Mouse (Mus musculus) neural tube, embryonic 14.5 days (tissue): Measurements from ENCODE around the gene N4bp2. TPM values are rescaled to one million over a fixed set of nuclear protein-coding genes. Genes with fewer than 3 reads are reported as not detected.

Source experiments
- ATAC-seq: fragments of 200-750 bp; cut with Nextera tagmentation; 2 replicates; pipeline ENCODE4 v1.8.0; 2017; ENCODE audit warnings: low read depth, mild to moderate bottlenecking, moderate TSS enrichment, moderate library complexity
- H3K27ac ChIP-seq: fragments of 300-500 bp; sonication (generic); 2 replicates; pipeline ENCODE4 v1.5.1; 2014; ENCODE audit warnings: low read depth, mild to moderate bottlenecking, control low read depth, low read length, moderate library complexity, mixed read lengths
- H3K27me3 ChIP-seq: fragments of 300-500 bp; sonication (generic); 2 replicates; pipeline ENCODE4 v1.6.1; 2014; ENCODE audit warnings: low read length; ENCODE audit not compliant: control insufficient read depth, insufficient read depth
- H3K36me3 ChIP-seq: fragments of 300-500 bp; sonication (generic); 2 replicates; pipeline ENCODE4 v1.6.1; 2014; ENCODE audit warnings: low read length, mixed read lengths; ENCODE audit not compliant: control insufficient read depth, insufficient read depth
- H3K4me1 ChIP-seq: fragments of 300-500 bp; sonication (generic); 2 replicates; pipeline ENCODE4 v1.6.1; 2014; ENCODE audit warnings: low read length; ENCODE audit not compliant: control insufficient read depth, insufficient read depth
- H3K4me2 ChIP-seq: fragments of 300-500 bp; sonication (generic); 2 replicates; pipeline ENCODE4 v1.6.1; 2014; ENCODE audit warnings: mild to moderate bottlenecking, low read depth, low read length, control low read depth
- H3K4me3 ChIP-seq: fragments of 300-500 bp; sonication (generic); 2 replicates; pipeline ENCODE4 v1.5.1; 2014; ENCODE audit warnings: low read depth, low read length, control low read depth, mixed read lengths
- H3K9ac ChIP-seq: fragments of 300-500 bp; sonication (generic); replicated peaks from 2 replicates; pipeline ENCODE4 v1.6.1; 2014; ENCODE audit warnings: low read depth, mild to moderate bottlenecking, control low read depth, low read length, mixed read lengths
- H3K9me3 ChIP-seq: fragments of 300-500 bp; sonication (generic); 2 replicates; pipeline ENCODE4 v1.6.1; 2016; ENCODE audit warnings: low read length; ENCODE audit not compliant: control insufficient read depth
- WGBS: fragments of 180-500 bp; shearing (Covaris S2); extraction: QIAGEN DNeasy Blood & Tissue Kit; methylation state at CpG from one replicate; pipeline ENCODE4 v1.1.7; 2014; 5-methylcytosine and 5-hydroxymethylcytosine counted together
- polyA plus RNA-seq: library from polyadenylated mRNA; unstranded; fragments of >200 nt; fragmentation: Nextera tagmentation; extraction: Ambion mirVana; gene quantifications from 2 replicates; pipeline ENCODE4 v1.2.1, GENCODE M21; 2014

Gene N4bp2
- polyA plus RNA-seq, 1 experiment from 2014 or later = 29.0 TPM

DNA sequence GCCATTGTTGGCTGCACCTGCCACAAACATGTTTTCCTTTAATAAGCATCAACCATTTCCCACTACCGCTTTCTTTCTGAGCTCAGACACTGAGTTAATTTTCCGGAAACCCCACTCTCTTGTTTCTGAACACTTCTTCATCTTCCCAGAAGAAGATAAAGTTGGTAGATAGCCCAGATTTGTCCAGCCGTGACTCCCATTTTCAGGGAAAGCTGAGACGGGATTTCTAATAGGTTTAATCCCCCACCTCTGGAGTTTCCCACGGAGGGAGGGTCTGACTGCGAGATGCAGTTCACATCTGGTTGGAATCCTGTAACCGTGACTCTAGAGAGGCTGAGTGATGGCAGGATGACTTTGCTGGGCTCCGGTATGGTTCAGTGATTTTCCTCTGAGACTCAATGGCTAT is 91.5 kb downstream of the N4bp2 start:
- H3K27me3 ChIP-seq = no peaks in the 10 kb centered on the region
- H3K9ac ChIP-seq = no peak overlapping the region
- no peak overlapping the region for H3K4me3 ChIP-seq
- ATAC-seq = no peak
- WGBS = 71% methylated on average over 8 of the region's 8 CpGs
- no peak overlapping the region for H3K4me2 ChIP-seq
- no peaks in the 10 kb centered on the region for H3K36me3 ChIP-seq
- H3K9me3 ChIP-seq = no peaks in the 10 kb centered on the region
- H3K27ac ChIP-seq = no peak overlapping the region
- H3K4me1 ChIP-seq = no peaks in the 10 kb centered on the region

DNA sequence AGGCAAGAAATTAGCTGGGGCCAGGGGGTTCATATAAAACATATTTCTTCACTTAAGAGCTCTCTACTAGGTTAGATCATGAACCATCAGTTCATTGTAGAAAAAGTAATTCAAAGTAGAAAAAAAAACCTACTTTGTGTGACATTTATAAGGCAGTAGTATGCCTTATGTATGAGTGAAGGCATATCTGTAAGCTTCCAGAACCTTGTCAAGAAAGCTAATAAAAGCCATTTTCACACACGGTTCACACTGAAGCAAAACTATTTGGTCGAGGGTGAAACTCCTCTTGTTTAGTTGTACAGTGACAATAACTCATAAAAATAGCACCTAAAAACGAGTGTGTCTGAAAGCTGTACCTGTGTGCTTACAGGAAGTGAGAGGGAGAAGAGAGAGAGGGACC is 92.2 kb downstream of the N4bp2 start:
- Histone ChIP-seq H3K36me3 (no peaks in the 10 kb centered on the region), H3K9me3 (no peaks in the 10 kb centered on the region), H3K9ac (no peak overlapping the region), H3K4me2 (no peak overlapping the region), H3K4me1 (no peaks in the 10 kb centered on the region), H3K4me3 (no peak overlapping the region), H3K27me3 (no peaks in the 10 kb centered on the region), H3K27ac (no peak overlapping the region)
- WGBS = 69% methylated on average over 3 of the region's 3 CpGs
- ATAC-seq = no peak

DNA sequence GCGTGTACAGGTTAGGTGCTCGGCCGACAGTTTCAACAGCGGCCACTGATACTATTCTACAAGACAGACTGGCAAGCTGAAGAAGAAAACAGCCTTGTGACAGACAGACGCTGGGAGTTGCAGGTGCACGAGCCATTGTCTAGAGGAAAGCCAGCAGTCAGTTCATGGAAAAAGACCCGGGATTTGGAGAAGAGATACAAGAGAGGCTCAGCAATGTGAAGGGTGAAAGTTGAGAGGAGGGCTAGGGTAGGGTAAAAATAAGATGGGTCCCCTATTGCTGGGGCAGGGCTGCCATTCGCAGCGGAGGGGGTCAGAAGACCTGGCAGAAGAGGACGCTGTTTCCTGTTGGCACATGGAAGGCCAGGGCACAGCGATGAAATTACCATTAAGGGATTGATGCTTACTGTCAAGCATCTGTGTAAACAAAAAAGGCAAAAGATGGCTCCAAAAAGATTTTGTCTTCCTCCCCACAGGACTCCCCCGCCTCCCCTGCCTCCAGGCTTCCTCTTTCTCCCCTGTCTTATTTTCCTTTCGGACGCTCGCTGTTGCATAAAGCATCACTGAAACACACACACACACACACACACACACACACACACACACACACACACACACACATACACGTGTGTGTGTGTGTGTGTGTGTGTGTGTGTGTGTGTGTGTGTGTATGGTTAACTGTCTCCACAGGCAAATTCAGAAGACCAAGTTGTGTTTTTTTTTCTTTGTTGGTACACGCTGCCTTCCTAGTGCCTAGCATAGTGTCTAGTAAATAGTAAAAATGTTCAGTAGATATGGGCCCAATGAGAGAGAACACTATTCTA is 93.5 kb downstream of the N4bp2 start:
- H3K4me2 ChIP-seq = no peak overlapping the region
- WGBS = 89% methylated on average over 17 of the region's 17 CpGs
- ATAC-seq = no peak
- H3K4me1 ChIP-seq = no peaks in the 10 kb centered on the region
- H3K36me3 ChIP-seq = no peaks in the 10 kb centered on the region
- no peaks in the 10 kb centered on the region for H3K9me3 ChIP-seq
- no peak overlapping the region for H3K27ac ChIP-seq
- H3K4me3 ChIP-seq = no peak overlapping the region
- H3K27me3 ChIP-seq = no peaks in the 10 kb centered on the region
- H3K9ac ChIP-seq = no peak overlapping the region

DNA sequence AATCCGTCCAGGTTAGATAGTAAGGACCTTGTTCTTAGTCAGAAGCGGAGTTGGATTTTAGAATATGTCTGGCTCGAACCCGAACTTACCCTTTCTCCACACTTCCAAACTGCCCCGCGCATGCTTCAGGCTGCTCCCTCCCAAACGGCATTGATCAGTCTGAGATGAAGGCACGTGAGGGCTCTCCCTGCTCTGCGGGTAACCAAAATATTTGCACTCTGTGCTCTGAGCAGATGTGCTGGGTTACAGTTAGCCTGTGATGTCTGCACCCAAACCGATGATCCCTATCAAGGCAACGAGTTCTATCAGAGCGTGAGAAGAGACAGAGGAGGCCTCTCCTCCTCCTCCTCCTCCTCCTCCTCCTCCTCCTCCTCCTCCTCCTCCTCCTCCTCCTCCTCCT is 94.6 kb downstream of the N4bp2 start:
- ATAC-seq = no peak
- 89% methylated on average over 12 of the region's 12 CpGs for WGBS
- H3K9me3 ChIP-seq = no peaks in the 10 kb centered on the region
- no peaks in the 10 kb centered on the region for H3K27me3 ChIP-seq
- no peak overlapping the region for H3K9ac ChIP-seq
- no peaks in the 10 kb centered on the region for H3K4me1 ChIP-seq
- H3K4me2 ChIP-seq = no peak overlapping the region
- no peak overlapping the region for H3K27ac ChIP-seq
- H3K4me3 ChIP-seq = no peak overlapping the region
- no peaks in the 10 kb centered on the region for H3K36me3 ChIP-seq

DNA sequence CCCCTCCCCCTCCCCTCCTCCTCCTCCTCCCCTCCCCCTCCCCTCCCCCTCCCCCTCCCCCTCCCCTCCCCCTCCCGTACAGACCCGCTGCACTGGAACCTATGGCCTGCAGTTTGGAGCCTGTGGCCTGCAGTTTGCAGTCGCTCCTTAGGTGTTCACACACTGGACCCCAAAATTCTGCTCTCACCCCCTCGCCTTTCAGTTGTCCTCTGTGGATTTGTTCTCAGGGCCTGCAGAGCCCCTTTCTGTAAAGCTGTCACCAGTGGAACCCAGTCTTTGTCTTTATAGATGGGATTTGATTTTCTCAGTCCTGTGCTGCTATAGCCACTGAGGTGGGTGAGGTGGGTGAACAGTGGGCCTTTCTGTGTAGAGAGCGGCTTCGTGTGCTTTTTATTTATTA is 95.0 kb downstream of the N4bp2 start:
- ATAC-seq = no peak
- Histone ChIP-seq H3K9ac (no peak overlapping the region), H3K4me2 (no peak overlapping the region), H3K27ac (no peak overlapping the region), H3K4me3 (no peak overlapping the region), H3K4me1 (no peaks in the 10 kb centered on the region), H3K27me3 (no peaks in the 10 kb centered on the region), H3K9me3 (no peaks in the 10 kb centered on the region), H3K36me3 (no peaks in the 10 kb centered on the region)
- WGBS = 88% methylated on average over 4 of the region's 6 CpGs

DNA sequence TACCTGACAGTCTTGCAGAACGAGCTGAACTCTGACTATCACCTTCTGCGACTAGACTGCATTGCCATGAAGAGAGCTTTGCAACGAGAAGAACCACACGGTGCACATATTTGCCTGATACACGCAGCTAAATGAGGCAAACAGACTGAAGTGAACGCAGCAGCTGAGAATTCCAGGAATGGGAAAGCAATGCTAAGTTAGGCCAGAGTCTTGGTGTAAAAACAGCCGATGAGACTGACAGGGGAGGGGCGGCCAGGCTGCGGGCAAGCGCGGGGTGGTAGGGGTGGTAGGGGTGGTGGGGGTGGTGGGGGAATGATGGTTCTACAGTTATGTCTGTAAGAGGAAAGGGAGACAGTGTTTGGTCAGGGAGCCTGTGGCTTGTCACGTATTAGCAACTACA is 95.6 kb downstream of the N4bp2 start:
- no peak for ATAC-seq
- WGBS = 81% methylated on average over 12 of the region's 12 CpGs
- H3K27ac ChIP-seq = no peak overlapping the region

DNA sequence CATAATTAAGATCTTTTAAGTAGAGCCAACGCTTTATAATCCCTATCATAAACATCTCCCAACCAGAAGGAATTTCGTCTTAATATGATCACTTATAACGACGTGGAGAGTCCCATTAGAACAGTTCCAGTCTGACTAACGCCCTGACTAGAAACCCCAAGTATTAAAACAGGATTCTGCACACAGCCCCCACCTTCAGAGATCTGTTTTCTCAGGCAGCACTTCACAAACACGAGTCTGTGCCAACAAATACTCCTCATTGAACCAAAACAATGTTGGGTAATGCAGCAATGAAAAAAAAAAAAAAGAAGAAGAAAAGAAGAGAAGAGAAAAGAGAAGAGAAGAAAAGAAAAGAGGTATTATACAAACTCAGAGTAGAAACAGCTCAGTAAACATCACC is 96.1 kb downstream of the N4bp2 start:
- Histone ChIP-seq H3K36me3 (no peaks in the 10 kb centered on the region), H3K4me1 (no peaks in the 10 kb centered on the region), H3K9me3 (no peaks in the 10 kb centered on the region), H3K27me3 (no peaks in the 10 kb centered on the region), H3K9ac (no peak overlapping the region), H3K27ac (no peak overlapping the region), H3K4me3 (no peak overlapping the region), H3K4me2 (no peak overlapping the region)
- WGBS = 70% methylated on average over 6 of the region's 6 CpGs
- no peak for ATAC-seq

More for the DNA sequence above, 95.6 kb downstream of the N4bp2 start:
- no peak overlapping the region for H3K4me2 ChIP-seq
- H3K4me3 ChIP-seq = no peak overlapping the region
- no peaks in the 10 kb centered on the region for H3K9me3 ChIP-seq
- H3K9ac ChIP-seq = no peak overlapping the region
- no peaks in the 10 kb centered on the region for H3K4me1 ChIP-seq
- no peaks in the 10 kb centered on the region for H3K27me3 ChIP-seq
- H3K36me3 ChIP-seq = no peaks in the 10 kb centered on the region

DNA sequence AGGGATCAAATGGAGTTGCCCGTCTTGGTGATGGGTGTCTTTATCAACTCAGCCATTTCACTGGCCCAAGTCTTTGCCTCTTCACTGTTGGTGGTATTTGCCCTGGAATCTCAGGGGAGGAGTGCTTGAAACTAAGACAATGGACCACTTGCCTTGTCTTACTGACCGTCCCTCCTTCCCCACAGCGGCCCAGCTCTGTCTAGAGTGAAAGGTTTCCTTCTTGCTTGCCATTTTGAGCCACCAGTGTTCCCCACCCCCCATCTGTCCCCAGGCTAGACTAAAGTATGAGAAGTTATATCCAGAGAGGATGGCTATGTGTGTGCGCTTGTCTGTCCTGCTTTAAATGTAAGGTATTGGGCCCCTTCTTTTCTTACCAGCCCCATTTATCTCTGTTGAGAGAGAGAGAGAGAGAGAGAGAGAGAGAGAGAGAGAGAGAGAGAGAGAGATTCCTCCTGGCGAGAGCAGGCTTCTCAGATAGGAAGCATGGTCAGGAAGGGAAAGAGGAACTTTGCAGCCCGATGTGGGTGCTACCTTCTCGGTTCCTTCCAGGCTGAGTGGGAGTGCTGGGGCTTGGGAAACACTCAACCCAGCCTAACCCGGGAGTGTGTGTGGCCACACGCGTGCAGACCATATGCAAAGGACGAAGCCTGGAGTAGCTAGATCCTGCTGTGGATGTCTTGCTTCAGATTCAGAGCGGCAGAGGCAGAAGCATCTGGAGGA is 97.1 kb downstream of the N4bp2 start:
- H3K27me3 ChIP-seq = no peaks in the 10 kb centered on the region
- no peak overlapping the region for H3K27ac ChIP-seq
- no peaks in the 10 kb centered on the region for H3K36me3 ChIP-seq
- no peak overlapping the region for H3K4me3 ChIP-seq
- no peak overlapping the region for H3K9ac ChIP-seq
- H3K4me1 ChIP-seq = no peaks in the 10 kb centered on the region
- no peak for ATAC-seq
- H3K9me3 ChIP-seq = no peaks in the 10 kb centered on the region
- 71% methylated on average over 11 of the region's 12 CpGs for WGBS
- H3K4me2 ChIP-seq = no peak overlapping the region

DNA sequence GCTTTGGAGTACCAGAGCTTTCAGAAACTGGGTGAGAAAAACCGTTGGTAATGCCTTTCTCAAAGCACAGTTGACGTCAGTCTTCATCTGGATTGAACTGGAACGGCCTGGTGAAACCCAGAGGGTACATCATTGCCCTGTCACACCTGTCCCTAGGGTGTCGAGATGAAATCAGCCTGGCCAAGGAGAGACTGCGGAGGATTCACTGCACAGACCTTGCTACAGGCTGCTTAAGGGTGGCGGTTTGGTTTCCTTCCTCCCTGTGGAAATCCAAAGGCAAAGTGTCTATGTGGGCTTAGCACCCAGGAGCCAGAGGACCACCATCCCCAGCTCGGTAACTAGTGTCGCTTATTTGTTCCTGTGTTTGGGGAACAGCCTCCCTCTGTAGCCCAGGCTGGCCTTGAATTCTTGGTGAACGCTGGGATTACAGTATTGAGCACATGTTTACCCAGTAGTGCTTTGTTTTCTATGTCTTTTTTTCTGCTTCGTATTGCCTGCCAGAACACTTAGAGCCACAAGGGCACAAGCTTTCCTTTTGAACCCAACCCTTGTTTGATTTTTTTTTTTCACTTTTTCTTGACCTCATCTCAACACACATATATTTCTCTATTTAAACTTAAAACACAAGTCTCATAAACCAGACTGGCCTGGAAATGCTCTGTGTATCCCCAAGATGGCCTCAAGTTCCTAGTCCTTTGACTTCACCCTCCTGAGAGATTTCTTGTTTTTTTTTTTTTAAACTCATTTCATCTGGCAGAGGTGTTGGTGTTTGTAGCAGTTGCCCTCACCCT is 98.0 kb downstream of the N4bp2 start, which contains the start of gene Rhoh:
Rhoh (plus strand) TSS at position 60 of the 791 bp plus-strand sequence.
- Histone ChIP-seq H3K27me3 (no peaks in the 10 kb centered on the region), H3K9me3 (no peaks in the 10 kb centered on the region), H3K4me3 (no peak within 1 kb of the TSS), H3K36me3 (no peaks in the 10 kb centered on the region), H3K4me2 (no peak within 1 kb of the TSS), H3K9ac (no peak within 1 kb of the TSS), H3K27ac (no peak within 1 kb of the TSS), H3K4me1 (no peaks in the 10 kb centered on the region)
- ATAC-seq = no peak
- WGBS = 86% methylated on average over 10 of the region's 10 CpGs
